Mouse (Mus musculus) liver, embryonic 12.5 days (tissue): Measurements from ENCODE around the gene Grin2d. TPM values are rescaled to one million over a fixed set of nuclear protein-coding genes. Genes with fewer than 3 reads are reported as not detected.

ENCODE experiments used
- ATAC-seq: fragments of 200-750 bp; cut with Nextera tagmentation; 2 replicates; pipeline ENCODE4 v1.8.0; 2017; ENCODE audit warnings: moderate number of reproducible peaks, mild to moderate bottlenecking, moderate library complexity
- H3K27ac ChIP-seq: fragments of 300-500 bp; sonication (generic); 2 replicates; pipeline ENCODE4 v1.5.1; 2016; ENCODE audit warnings: mild to moderate bottlenecking
- H3K27me3 ChIP-seq: fragments of 300-500 bp; sonication (generic); replicated peaks from 2 replicates; pipeline ENCODE4 v1.6.1; 2016; ENCODE audit warnings: mild to moderate bottlenecking, moderate library complexity
- H3K36me3 ChIP-seq: fragments of 300-500 bp; sonication (generic); 2 replicates; pipeline ENCODE4 v1.6.1; 2016; ENCODE audit warnings: mild to moderate bottlenecking, moderate library complexity
- H3K4me1 ChIP-seq: fragments of 300-500 bp; sonication (generic); 2 replicates; pipeline ENCODE4 v1.6.1; 2016
- H3K4me2 ChIP-seq: fragments of 300-500 bp; sonication (generic); 2 replicates; pipeline ENCODE4 v1.6.1; 2016; ENCODE audit warnings: mild to moderate bottlenecking, moderate library complexity
- H3K4me3 ChIP-seq: fragments of 300-500 bp; sonication (generic); 2 replicates; pipeline ENCODE4 v1.5.1; 2016; ENCODE audit warnings: mild to moderate bottlenecking, moderate library complexity
- H3K9ac ChIP-seq: fragments of 300-500 bp; sonication (generic); 2 replicates; pipeline ENCODE4 v1.6.1; 2016; ENCODE audit warnings: mild to moderate bottlenecking, moderate library complexity
- H3K9me3 ChIP-seq: fragments of 300-500 bp; sonication (generic); replicated peaks from 2 replicates; pipeline ENCODE4 v1.6.1; 2016; ENCODE audit warnings: mild to moderate bottlenecking, moderate library complexity
- WGBS: fragments of 180-500 bp; shearing (Covaris S2); methylation state at CpG from one replicate; pipeline ENCODE4 v1.1.7; 2016; ENCODE audit not compliant: insufficient replicate concordance; 5-methylcytosine and 5-hydroxymethylcytosine counted together
- polyA plus RNA-seq: library from polyadenylated mRNA; unstranded; fragments of >200 nt; fragmentation: Nextera tagmentation; extraction: Ambion mirVana; gene quantifications from 2 replicates; pipeline ENCODE4 v1.2.1, GENCODE M21; 2016

Gene Grin2d
- polyA plus RNA-seq, 1 experiment from 2014 or later, result 0.17 TPM

DNA sequence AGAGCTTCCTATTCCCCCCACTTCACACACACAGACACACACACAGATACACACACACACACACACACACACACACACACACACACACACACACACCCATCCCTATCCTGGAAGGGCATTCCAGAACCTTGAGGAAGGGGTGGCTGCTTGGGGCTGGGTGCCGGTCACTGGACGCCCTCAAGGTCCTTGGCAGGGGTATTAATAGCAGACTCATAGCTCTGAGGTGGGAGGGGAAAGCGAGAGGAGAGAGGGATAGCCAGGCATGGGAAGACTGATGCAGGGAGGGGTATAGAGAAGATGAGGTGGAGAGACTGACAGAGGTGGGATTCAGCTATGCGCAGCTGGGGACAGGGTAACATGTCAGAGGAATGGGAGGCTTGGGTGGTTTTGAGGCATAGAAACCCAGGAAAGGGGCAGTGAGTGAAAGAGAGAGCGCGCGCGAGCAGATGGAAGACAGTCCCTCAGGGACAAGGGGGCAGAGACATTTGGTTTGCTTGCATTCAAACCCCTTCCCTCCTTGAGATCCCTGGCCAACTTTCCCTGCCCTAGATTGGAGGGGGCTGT lies 9.0 kb downstream of the Grin2d start:
- Histone ChIP-seq H3K4me3 (no peak overlapping the region), H3K9ac (no peak overlapping the region)
- no peak for ATAC-seq

DNA sequence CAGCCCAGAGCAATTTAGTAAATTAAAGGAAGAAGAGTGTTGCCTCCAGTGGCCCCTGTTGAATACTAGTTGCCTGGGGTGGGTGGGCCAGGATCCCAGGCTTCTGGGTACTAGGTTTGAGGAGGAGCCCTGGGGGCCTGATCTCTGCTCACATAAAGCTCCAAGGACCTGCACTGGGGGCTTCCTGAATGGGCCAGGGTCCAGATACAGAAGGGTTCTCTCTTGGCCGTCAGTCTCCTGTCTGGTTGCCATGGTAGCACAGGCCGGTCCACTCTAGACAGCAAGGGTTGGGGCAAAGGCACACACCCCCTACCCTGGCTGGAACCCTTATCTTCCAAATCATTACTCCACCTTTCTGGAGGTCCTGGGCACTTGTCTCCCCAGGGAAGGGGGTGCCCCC lies 10.3 kb downstream of the Grin2d start:
- H3K9ac ChIP-seq, result no peak overlapping the region
- H3K4me2 ChIP-seq, result no peak overlapping the region
- peaks cover 87% of the 10 kb centered on the region for H3K27me3 ChIP-seq
- H3K36me3 ChIP-seq, result no peaks in the 10 kb centered on the region
- no peak overlapping the region for H3K4me3 ChIP-seq
- H3K4me1 ChIP-seq, result peaks cover 46% of the 10 kb centered on the region
- H3K9me3 ChIP-seq, result no peaks in the 10 kb centered on the region
- no peak for ATAC-seq
- WGBS, result 28% methylated on average over 2 of the region's 2 CpGs
- H3K27ac ChIP-seq, result no peak overlapping the region

More for the DNA sequence above, 9.0 kb downstream of the Grin2d start:
- H3K4me2 ChIP-seq, result 0 out of 2 replicates have a peak overlapping the region, but pooled peaks have one; percentile 38
- H3K27me3 ChIP-seq, result peaks cover 79% of the 10 kb centered on the region
- H3K9me3 ChIP-seq, result no peaks in the 10 kb centered on the region
- peaks cover 55% of the 10 kb centered on the region for H3K4me1 ChIP-seq
- peaks cover 3% of the 10 kb centered on the region for H3K36me3 ChIP-seq
- WGBS, result 27% methylated on average over 8 of the region's 8 CpGs
- H3K27ac ChIP-seq, result no peak overlapping the region

DNA sequence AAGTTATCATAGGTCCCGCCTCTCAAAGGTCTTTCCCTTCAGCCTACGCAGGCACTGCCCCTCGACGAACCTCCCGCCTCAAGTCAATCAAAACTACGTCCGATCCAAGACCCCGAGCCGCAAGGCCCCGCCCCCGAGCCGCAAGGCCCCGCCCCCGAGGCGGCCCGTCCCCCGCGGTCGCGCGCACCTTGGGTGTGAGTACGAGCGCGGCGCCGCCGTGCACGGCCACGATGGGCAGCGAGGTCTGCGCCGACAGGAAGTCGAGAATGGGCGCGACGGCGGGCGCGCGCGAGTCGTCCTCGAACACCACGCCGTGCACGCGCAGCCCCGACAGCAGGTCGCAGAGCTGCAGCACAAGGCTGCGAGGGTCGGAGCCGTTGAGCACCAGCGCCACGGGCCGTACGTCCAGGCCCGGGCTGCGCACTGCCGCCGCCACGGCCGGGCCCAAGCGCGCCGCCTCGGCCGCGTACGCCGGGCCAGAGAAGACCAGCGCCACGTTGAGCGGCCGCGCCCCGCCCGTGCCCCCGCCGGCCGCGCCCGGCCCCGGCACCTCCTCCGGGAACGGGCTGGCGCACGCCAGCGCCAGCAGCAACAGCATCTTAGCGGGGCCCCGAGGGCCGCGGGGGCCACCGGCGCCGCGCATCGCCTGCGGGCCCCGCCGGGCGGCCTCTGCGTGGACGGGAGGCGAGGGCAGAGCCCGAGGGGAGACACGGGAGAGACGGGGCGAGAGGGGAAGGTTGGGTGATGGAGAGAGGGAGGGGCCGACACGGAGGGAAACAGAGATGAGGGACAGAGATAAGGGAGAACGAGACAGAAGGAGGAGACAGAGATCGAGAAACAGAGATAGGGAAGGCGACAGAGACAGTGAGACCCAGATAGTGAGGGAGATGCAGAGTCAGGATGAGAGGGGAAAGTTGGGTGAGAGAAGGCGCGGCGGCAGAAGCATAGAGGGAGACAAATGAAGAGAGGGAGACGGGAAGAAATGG lies 12.0 kb downstream of the Grin2d start:
- H3K4me3 ChIP-seq, result peak overlapping the region; percentile 67
- peak overlapping the region; percentile 73 for H3K9ac ChIP-seq
- peaks cover 87% of the 10 kb centered on the region for H3K27me3 ChIP-seq
- H3K27ac ChIP-seq, result 0 out of 2 replicates have a peak overlapping the region, but pooled peaks have one; percentile 27
- WGBS, result 1% methylated on average over 117 of the region's 117 CpGs
- no peaks in the 10 kb centered on the region for H3K9me3 ChIP-seq
- peaks cover 46% of the 10 kb centered on the region for H3K4me1 ChIP-seq
- H3K4me2 ChIP-seq, result peak overlapping the region; percentile 94
- no peaks in the 10 kb centered on the region for H3K36me3 ChIP-seq
- peak; percentile 73 for ATAC-seq

DNA sequence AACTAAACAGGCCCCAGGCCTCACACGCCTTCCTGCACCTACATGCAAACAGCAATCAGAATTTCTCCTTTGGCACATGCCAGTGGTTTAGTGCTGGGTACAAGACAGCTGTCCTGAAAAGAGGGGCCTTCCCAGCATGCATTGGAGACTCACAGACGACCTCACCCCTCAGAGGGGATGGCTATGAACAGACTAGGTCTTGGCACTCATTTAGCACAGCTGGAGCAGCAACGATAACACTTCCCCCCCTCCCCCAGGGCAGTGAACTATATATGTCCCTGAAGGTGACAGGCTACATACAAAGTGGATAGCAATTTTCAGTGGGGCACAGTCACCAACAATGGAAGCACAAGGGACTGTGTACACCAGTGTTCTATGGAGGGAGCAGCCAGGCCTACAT lies 13.7 kb downstream of the Grin2d start:
- Histone ChIP-seq H3K36me3 (no peaks in the 10 kb centered on the region), H3K9ac (no peak overlapping the region), H3K4me2 (no peak overlapping the region), H3K4me3 (no peak overlapping the region), H3K27me3 (peaks cover 87% of the 10 kb centered on the region), H3K9me3 (no peaks in the 10 kb centered on the region), H3K4me1 (peaks cover 32% of the 10 kb centered on the region), H3K27ac (no peak overlapping the region)
- no peak for ATAC-seq
- 61% methylated on average over 3 of the region's 3 CpGs for WGBS

DNA sequence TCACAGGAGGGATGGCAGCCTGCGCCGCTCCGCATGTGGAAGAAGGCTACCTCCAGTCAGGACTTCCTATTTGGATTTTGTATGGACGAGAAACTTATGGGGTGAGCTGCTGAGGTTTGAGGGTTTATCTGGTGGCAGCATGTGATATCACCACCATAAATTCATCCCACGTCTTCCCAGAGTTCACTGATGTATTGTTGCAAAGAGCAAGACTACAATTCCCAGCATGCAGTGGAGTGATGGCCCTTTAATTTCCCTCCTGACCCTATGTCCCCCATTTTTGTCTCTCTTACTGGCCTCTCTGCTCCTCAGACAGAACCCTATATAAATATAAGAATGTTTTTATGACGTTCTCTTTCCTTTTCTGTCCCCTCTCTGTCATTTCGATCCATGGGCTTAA lies 15.4 kb downstream of the Grin2d start:
- Histone ChIP-seq H3K27ac (no peak overlapping the region), H3K4me1 (peaks cover 29% of the 10 kb centered on the region), H3K9ac (no peak overlapping the region), H3K36me3 (no peaks in the 10 kb centered on the region), H3K4me2 (no peak overlapping the region), H3K27me3 (peaks cover 87% of the 10 kb centered on the region), H3K9me3 (no peaks in the 10 kb centered on the region), H3K4me3 (no peak overlapping the region)
- no peak for ATAC-seq
- WGBS, result 70% methylated on average over 7 of the region's 7 CpGs

DNA sequence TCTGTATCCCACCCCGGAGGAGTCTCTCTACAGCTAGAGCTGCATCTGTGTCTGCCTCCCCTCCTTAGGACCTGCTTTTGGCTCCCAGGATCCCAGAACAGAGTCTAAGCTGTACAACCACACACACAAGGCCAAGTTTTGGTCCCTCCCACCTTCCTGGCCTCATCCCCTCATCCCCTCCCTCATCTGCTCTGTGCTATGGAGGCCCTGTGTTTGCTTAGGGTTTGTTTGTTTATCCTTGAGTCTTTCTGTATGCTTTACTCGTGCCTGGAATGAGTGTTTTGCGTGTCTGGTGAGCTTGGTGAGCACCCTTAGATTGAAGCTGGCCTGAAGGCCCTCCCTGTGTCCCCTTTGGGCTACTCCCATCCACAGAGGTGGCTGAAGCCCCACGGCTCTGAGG lies 19.2 kb downstream of the Grin2d start:
- peaks cover 89% of the 10 kb centered on the region for H3K27me3 ChIP-seq
- H3K36me3 ChIP-seq, result no peaks in the 10 kb centered on the region
- H3K4me1 ChIP-seq, result peaks cover 11% of the 10 kb centered on the region; the same call in 1 of the 2 replicates
- 42% methylated on average over 4 of the region's 4 CpGs for WGBS
- no peak overlapping the region for H3K9ac ChIP-seq
- no peaks in the 10 kb centered on the region for H3K9me3 ChIP-seq
- ATAC-seq, result no peak; the same call in 1 of the 2 replicates
- H3K4me3 ChIP-seq, result no peak overlapping the region
- H3K4me2 ChIP-seq, result no peak overlapping the region
- no peak overlapping the region for H3K27ac ChIP-seq

DNA sequence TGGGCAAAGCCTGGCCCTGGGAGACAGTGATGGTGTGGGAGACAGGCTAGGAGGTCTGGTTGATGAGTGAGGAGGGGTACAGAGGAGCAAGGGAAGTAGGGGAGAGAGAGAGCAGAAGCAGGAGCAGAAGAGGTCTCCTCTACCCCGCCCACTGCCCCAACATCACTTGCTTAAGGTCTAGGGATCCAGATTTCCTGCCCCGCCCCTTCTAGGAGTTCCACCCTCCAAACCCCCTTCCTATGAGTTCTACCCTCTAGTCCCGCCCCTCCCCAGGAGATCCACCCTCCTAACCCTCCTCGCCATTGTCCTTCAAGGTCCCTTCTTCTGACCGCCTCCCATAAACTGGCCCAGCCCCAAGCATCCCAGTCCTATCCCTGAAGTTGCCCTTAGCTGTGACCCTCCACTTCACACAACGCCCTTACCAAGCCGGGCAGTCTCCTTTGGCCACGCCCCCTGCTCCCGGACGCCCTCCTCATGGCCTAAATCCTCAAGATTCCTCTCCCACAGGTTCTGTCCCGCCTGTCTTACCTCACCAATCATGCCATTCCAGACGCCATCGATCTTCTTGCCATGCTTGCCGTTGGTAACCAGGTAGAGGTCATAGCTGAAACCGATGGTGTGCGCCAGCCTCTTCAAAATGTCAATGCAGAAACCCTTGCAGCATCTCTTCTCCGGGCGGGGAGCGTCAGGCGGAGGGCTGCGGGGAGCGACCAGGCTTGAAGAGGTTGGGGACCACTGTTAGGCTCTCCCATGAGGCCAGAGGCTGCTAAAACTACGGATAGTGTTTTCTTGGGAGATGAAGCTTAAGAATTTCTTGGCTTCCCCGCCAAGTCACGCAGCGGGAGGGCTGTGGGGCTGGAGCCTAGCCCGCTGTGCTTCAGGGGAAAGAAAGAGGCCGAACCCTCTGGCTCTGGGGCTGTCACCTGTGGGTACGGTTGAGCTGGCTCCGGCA lies 21.0 kb downstream of the Grin2d start:
- Histone ChIP-seq H3K4me1 (peaks cover 11% of the 10 kb centered on the region; the same call in 1 of the 2 replicates), H3K4me2 (peak overlapping the region; percentile 49), H3K9ac (no peak overlapping the region), H3K9me3 (no peaks in the 10 kb centered on the region), H3K27ac (no peak overlapping the region), H3K36me3 (no peaks in the 10 kb centered on the region), H3K27me3 (peaks cover 92% of the 10 kb centered on the region), H3K4me3 (peak overlapping the region; percentile 18)
- ATAC-seq, result 0 out of 2 replicates have a peak, but pooled peaks have one; percentile 31
- WGBS, result 3% methylated on average over 30 of the region's 30 CpGs

DNA sequence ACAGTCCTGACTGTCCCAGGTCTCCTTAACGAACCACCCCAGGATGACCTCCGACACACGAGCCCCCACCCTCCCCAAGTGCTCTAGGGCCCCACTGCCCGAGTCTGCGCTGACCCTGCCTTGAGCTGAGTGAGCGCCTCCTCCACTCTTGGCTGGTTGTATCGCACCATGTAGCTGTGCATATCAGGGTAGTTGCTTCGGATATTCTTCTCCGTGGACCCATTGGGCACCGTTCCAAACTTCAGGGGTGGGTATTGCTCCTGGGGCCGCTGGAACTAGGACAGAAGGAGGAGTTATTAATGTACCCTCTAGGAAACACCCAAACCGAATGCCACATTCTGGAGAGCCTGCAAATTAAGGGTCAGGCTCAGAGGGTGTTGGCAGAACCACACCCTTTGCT lies 25.1 kb downstream of the Grin2d start:
- no peaks in the 10 kb centered on the region for H3K9me3 ChIP-seq
- 72% methylated on average over 12 of the region's 12 CpGs for WGBS
- no peak overlapping the region for H3K9ac ChIP-seq
- H3K27me3 ChIP-seq, result peaks cover 80% of the 10 kb centered on the region
- peaks cover 11% of the 10 kb centered on the region; the same call in 1 of the 2 replicates for H3K4me1 ChIP-seq
- no peak overlapping the region for H3K4me2 ChIP-seq
- H3K27ac ChIP-seq, result no peak overlapping the region
- no peaks in the 10 kb centered on the region for H3K36me3 ChIP-seq
- ATAC-seq, result no peak
- H3K4me3 ChIP-seq, result no peak overlapping the region

DNA sequence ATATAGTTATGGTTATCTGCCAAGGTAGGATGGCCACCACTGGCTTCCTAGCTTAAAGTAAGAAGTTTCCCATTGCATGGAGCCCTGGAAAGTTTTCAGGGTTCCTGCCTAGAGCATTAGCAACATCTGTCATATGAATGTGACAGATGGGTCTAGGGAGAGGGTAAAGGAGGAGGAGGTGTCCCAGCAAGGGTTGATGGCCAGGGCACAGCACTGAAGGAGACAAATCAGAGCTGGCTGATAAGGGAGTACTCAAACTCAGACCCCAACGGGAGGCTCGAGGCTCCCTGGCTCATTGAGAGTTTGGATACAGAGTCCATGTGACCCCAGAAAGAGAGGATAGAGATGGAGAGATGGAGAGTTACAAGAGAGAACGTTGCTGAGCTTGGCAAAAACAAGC lies 27.5 kb downstream of the Grin2d start:
- ATAC-seq, result no peak
- Histone ChIP-seq H3K4me2 (no peak overlapping the region), H3K4me3 (no peak overlapping the region), H3K9ac (no peak overlapping the region), H3K4me1 (no peaks in the 10 kb centered on the region), H3K27ac (no peak overlapping the region), H3K9me3 (no peaks in the 10 kb centered on the region), H3K27me3 (peaks cover 66% of the 10 kb centered on the region), H3K36me3 (no peaks in the 10 kb centered on the region)
- WGBS, result 38% methylated on average over 3 of the region's 3 CpGs

DNA sequence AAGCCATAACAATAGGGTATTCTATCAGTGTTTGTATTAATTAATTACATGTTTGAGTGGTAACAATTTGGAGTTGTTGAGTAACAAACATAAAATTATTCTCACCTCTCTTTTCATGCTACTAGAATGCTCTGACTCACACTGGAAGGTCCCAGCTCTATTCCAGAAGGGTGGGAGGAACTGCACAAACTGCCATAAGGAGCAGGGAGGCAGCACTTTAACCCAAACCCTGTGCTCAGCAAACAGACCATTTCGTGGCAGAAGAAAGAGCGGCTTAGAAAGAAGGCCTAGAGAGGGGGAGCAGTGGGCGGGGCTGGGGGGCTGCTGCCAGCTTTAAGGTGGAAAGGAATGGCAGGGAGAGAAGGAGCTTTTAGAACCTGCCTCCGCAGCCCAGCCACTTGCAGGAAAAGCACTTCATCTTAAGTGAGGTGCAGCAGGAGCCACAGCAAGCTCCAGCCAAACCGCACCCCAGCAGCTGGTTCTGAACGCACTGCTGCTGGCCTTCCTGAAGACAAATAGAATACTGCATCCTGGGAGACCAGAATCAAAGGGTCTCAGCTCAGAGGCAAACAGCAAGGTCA lies 29.6 kb downstream of the Grin2d start:
- no peak overlapping the region for H3K4me2 ChIP-seq
- no peaks in the 10 kb centered on the region for H3K9me3 ChIP-seq
- no peak overlapping the region for H3K27ac ChIP-seq
- no peaks in the 10 kb centered on the region for H3K4me1 ChIP-seq
- H3K4me3 ChIP-seq, result no peak overlapping the region
- WGBS, result 19% methylated on average over 6 of the region's 6 CpGs
- no peak for ATAC-seq
- peaks cover 61% of the 10 kb centered on the region for H3K27me3 ChIP-seq
- H3K36me3 ChIP-seq, result no peaks in the 10 kb centered on the region
- H3K9ac ChIP-seq, result no peak overlapping the region
